Mouse (Mus musculus): ENCODE results near the gene Yipf3. TPM values are rescaled to one million over a fixed set of nuclear protein-coding genes. Genes with fewer than 3 reads are reported as not detected.

Gene Yipf3
- polyA plus RNA-seq, 1 experiment from 2014 or later = 87.2 TPM

MicroRNA genes within 50 kb of the gene (microRNA counts, 519-probe panel; counts per million panel counts)
- microRNA mmu-miR-693-3p = 386 counts per million, percentile 18 among the panel's probes with 10 or more counts
- microRNA mmu-miR-693-5p = 1,243 counts per million, percentile 24 among the panel's probes with 10 or more counts

Small RNAs within 50 kb of the gene (microRNA-seq; reads per million reads assigned to microRNA genes)
- 1.7 reads per million, percentile 2 among the genes with 10 or more reads in this experiment for gene Mir693

Other genes starting within 250 kb of the Yipf3 start
- gene Vegfa, start 215.7 kb upstream of the Yipf3 start, polyA plus RNA-seq (2015; fragmentation: Nextera tagmentation; extraction: Ambion mirVana) = 3.4 and 4.7 TPM in 2 replicates
- gene Mrps18a, start 137.1 kb upstream of the Yipf3 start, polyA plus RNA-seq (2015; fragmentation: Nextera tagmentation; extraction: Ambion mirVana) = 156 and 158 TPM in 2 replicates
- gene Rsph9, start 103.9 kb upstream of the Yipf3 start, polyA plus RNA-seq (2015; fragmentation: Nextera tagmentation; extraction: Ambion mirVana) = 61.6 and 74.5 TPM in 2 replicates
- gene Mad2l1bp, start 94.5 kb upstream of the Yipf3 start, polyA plus RNA-seq (2015; fragmentation: Nextera tagmentation; extraction: Ambion mirVana) = 21.9 and 22.6 TPM in 2 replicates
- 41.3 and 42.8 TPM in 2 replicates for gene Gtpbp2, start 87.0 kb upstream of the Yipf3 start, polyA plus RNA-seq (2015; fragmentation: Nextera tagmentation; extraction: Ambion mirVana)
- gene Polh, start 45.4 kb upstream of the Yipf3 start, polyA plus RNA-seq (2015; fragmentation: Nextera tagmentation; extraction: Ambion mirVana) = 7.7 and 7.8 TPM in 2 replicates
- gene Xpo5, start 45.3 kb upstream of the Yipf3 start, polyA plus RNA-seq (2015; fragmentation: Nextera tagmentation; extraction: Ambion mirVana) = 36.0 and 37.4 TPM in 2 replicates
- 71.3 and 80.7 TPM in 2 replicates for gene Polr1c, start within 50 bp of the Yipf3 start, polyA plus RNA-seq (2015; fragmentation: Nextera tagmentation; extraction: Ambion mirVana)
- 16.6 and 18.3 TPM in 2 replicates for gene Lrrc73, start 5.5 kb downstream of the Yipf3 start, polyA plus RNA-seq (2015; fragmentation: Nextera tagmentation; extraction: Ambion mirVana)
- gene Tjap1, start 34.9 kb downstream of the Yipf3 start, polyA plus RNA-seq (2015; fragmentation: Nextera tagmentation; extraction: Ambion mirVana) = 28.4 and 28.6 TPM in 2 replicates
- gene Dlk2, start 49.3 kb downstream of the Yipf3 start, polyA plus RNA-seq (2015; fragmentation: Nextera tagmentation; extraction: Ambion mirVana) = 20.6 and 25.8 TPM in 2 replicates
- 9.3 and 10.3 TPM in 2 replicates for gene Abcc10, start 80.3 kb downstream of the Yipf3 start, polyA plus RNA-seq (2015; fragmentation: Nextera tagmentation; extraction: Ambion mirVana)
- 15.2 and 17.5 TPM in 2 replicates for gene Zfp318, start 135.7 kb downstream of the Yipf3 start, polyA plus RNA-seq (2015; fragmentation: Nextera tagmentation; extraction: Ambion mirVana)
- 3.0 and 3.6 TPM in 2 replicates for gene Crip3, start 180.8 kb downstream of the Yipf3 start, polyA plus RNA-seq (2015; fragmentation: Nextera tagmentation; extraction: Ambion mirVana)
- not detected in 2 replicates for gene Slc22a7, start 190.4 kb downstream of the Yipf3 start, polyA plus RNA-seq (2015; fragmentation: Nextera tagmentation; extraction: Ambion mirVana)
- gene Ttbk1, start 239.6 kb downstream of the Yipf3 start, polyA plus RNA-seq (2015; fragmentation: Nextera tagmentation; extraction: Ambion mirVana) = 4.7 and 5.5 TPM in 2 replicates
- 11.1 and 11.5 TPM in 2 replicates for gene Dnph1, start 248.6 kb downstream of the Yipf3 start, polyA plus RNA-seq (2015; fragmentation: Nextera tagmentation; extraction: Ambion mirVana)